Mouse (Mus musculus): ENCODE results near the gene Cog5. TPM values are rescaled to one million over a fixed set of nuclear protein-coding genes. Genes with fewer than 3 reads are reported as not detected.

The Cog5 gene
- polyA plus RNA-seq, 1 experiment from 2014 or later, result 33.5 TPM

GRCm38 (mm10) chr12:31712233-31712632, 57.6 kb downstream of the Cog5 start:
- WGBS, result 45% methylated on average over 5 of the region's 5 CpGs
- H3K4me3 ChIP-seq, result peak overlapping the region; percentile 37
- H3K36me3 ChIP-seq, result 0 out of 2 replicates have a peak, but pooled peaks cover 4% of the 10 kb centered on the region
- H3K27me3 ChIP-seq, result no peaks in the 10 kb centered on the region
- ATAC-seq (ENCODE audit: low FRiP score, low read depth), result no peak
- H3K27ac ChIP-seq (replicated peaks), result peak overlapping the region; percentile 42; the same call in 1 of the 2 replicates
- H3K9ac ChIP-seq (replicated peaks), result 0 out of 2 replicates have a peak overlapping the region, but pooled peaks have one; percentile 37
- peak overlapping the region; percentile 38 for H3K4me2 ChIP-seq (replicated peaks)
- no peaks in the 10 kb centered on the region for H3K4me1 ChIP-seq
- no peaks in the 10 kb centered on the region for H3K9me3 ChIP-seq

- H3K36me3 ChIP-seq, result 0 out of 2 replicates have a peak, but pooled peaks cover 4% of the 10 kb centered on the region
- ATAC-seq (ENCODE audit: low FRiP score, low read depth), result no peak
- 82% methylated on average over 4 of the region's 4 CpGs for WGBS
- H3K27ac ChIP-seq (replicated peaks), result no peak overlapping the region
- H3K9ac ChIP-seq (replicated peaks), result no peak overlapping the region
- H3K27me3 ChIP-seq, result no peaks in the 10 kb centered on the region
- H3K4me1 ChIP-seq, result no peaks in the 10 kb centered on the region
- no peak overlapping the region for H3K4me2 ChIP-seq (replicated peaks)
- H3K9me3 ChIP-seq, result no peaks in the 10 kb centered on the region
- 0 out of 2 replicates have a peak overlapping the region, but pooled peaks have one; percentile 18 for H3K4me3 ChIP-seq
Measured at GRCm38 (mm10) chr12:31712727-31713126, 58.1 kb downstream of the Cog5 start.

- Histone ChIP-seq H3K27me3 (no peaks in the 10 kb centered on the region), H3K4me3 (peak within 1 kb of the TSS; percentile 40), H3K4me1 (no peaks in the 10 kb centered on the region), H3K27ac (replicated peaks) (peak within 1 kb of the TSS; percentile 83), H3K9me3 (no peaks in the 10 kb centered on the region), H3K4me2 (replicated peaks) (peak within 1 kb of the TSS; percentile 29), H3K36me3 (0 out of 2 replicates have a peak, but pooled peaks cover 4% of the 10 kb centered on the region), H3K9ac (replicated peaks) (peak within 1 kb of the TSS; percentile 48)
- ATAC-seq (ENCODE audit: low FRiP score, low read depth), result peak; percentile 91
- 22% methylated on average over 6 of the region's 6 CpGs for WGBS
Measured at GRCm38 (mm10) chr12:31713600-31713999, 58.9 kb downstream of the Cog5 start, which contains the start of gene Gpr22. Gene Gpr22 (minus strand): TSS chr12:31713947.

GRCm38 (mm10) chr12:31714070-31714469, 59.4 kb downstream of the Cog5 start:
- Histone ChIP-seq H3K27me3 (no peaks in the 10 kb centered on the region), H3K4me3 (no peak overlapping the region), H3K9ac (replicated peaks) (no peak overlapping the region), H3K27ac (replicated peaks) (peak overlapping the region; percentile 83; the same call in 1 of the 2 replicates), H3K4me1 (no peaks in the 10 kb centered on the region), H3K9me3 (no peaks in the 10 kb centered on the region), H3K4me2 (replicated peaks) (peak overlapping the region; percentile 29; the same call in 1 of the 2 replicates), H3K36me3 (0 out of 2 replicates have a peak, but pooled peaks cover 1% of the 10 kb centered on the region)
- 86% methylated on average over 3 of the region's 3 CpGs for WGBS
- 0 out of 2 replicates have a peak, but pooled peaks have one; percentile 34 for ATAC-seq (ENCODE audit: low FRiP score, low read depth)

GRCm38 (mm10) chr12:31719586-31720275, 65.1 kb downstream of the Cog5 start:
- H3K27ac ChIP-seq (replicated peaks), result no peak overlapping the region
- no peaks in the 10 kb centered on the region for H3K9me3 ChIP-seq
- no peaks in the 10 kb centered on the region for H3K27me3 ChIP-seq
- H3K4me2 ChIP-seq (replicated peaks), result no peak overlapping the region
- no peak overlapping the region for H3K9ac ChIP-seq (replicated peaks)
- WGBS, result 91% methylated on average over 1 of the region's 1 CpGs
- no peaks in the 10 kb centered on the region for H3K4me1 ChIP-seq
- H3K4me3 ChIP-seq, result no peak overlapping the region
- no peaks in the 10 kb centered on the region for H3K36me3 ChIP-seq
- ATAC-seq (ENCODE audit: low FRiP score, low read depth), result no peak

- Histone ChIP-seq H3K27ac (replicated peaks) (no peak overlapping the region), H3K4me3 (no peak overlapping the region)
- 79% methylated on average over 3 of the region's 3 CpGs for WGBS
Measured at GRCm38 (mm10) chr12:31724576-31724975, 69.9 kb downstream of the Cog5 start.

GRCm38 (mm10) chr12:31725511-31726275, 71.0 kb downstream of the Cog5 start:
- H3K4me2 ChIP-seq (replicated peaks), result no peak overlapping the region
- H3K27me3 ChIP-seq, result no peaks in the 10 kb centered on the region
- H3K4me1 ChIP-seq, result no peaks in the 10 kb centered on the region
- 93% methylated on average over 12 of the region's 12 CpGs for WGBS
- no peaks in the 10 kb centered on the region for H3K36me3 ChIP-seq
- no peak overlapping the region for H3K9ac ChIP-seq (replicated peaks)
- no peak for ATAC-seq (ENCODE audit: low FRiP score, low read depth)
- H3K4me3 ChIP-seq, result no peak overlapping the region
- H3K9me3 ChIP-seq, result no peaks in the 10 kb centered on the region
- no peak overlapping the region for H3K27ac ChIP-seq (replicated peaks)

More at GRCm38 (mm10) chr12:31724576-31724975, 69.9 kb downstream of the Cog5 start:
- Histone ChIP-seq H3K36me3 (no peaks in the 10 kb centered on the region), H3K27me3 (no peaks in the 10 kb centered on the region), H3K4me1 (no peaks in the 10 kb centered on the region), H3K4me2 (replicated peaks) (no peak overlapping the region), H3K9me3 (no peaks in the 10 kb centered on the region), H3K9ac (replicated peaks) (no peak overlapping the region)
- no peak for ATAC-seq (ENCODE audit: low FRiP score, low read depth)

GRCm38 (mm10) chr12:31726707-31727106, 72.0 kb downstream of the Cog5 start:
- Histone ChIP-seq H3K4me2 (replicated peaks) (no peak overlapping the region), H3K4me3 (no peak overlapping the region), H3K27ac (replicated peaks) (no peak overlapping the region), H3K4me1 (no peaks in the 10 kb centered on the region), H3K27me3 (no peaks in the 10 kb centered on the region), H3K36me3 (no peaks in the 10 kb centered on the region), H3K9me3 (no peaks in the 10 kb centered on the region), H3K9ac (replicated peaks) (no peak overlapping the region)
- 52% methylated on average over 1 of the region's 1 CpGs for WGBS
- no peak for ATAC-seq (ENCODE audit: low FRiP score, low read depth)

GRCm38 (mm10) chr12:31730126-31730525, 75.5 kb downstream of the Cog5 start:
- Histone ChIP-seq H3K4me2 (replicated peaks) (no peak overlapping the region), H3K9me3 (no peaks in the 10 kb centered on the region), H3K4me1 (no peaks in the 10 kb centered on the region), H3K27me3 (no peaks in the 10 kb centered on the region), H3K4me3 (no peak overlapping the region), H3K36me3 (no peaks in the 10 kb centered on the region), H3K27ac (replicated peaks) (no peak overlapping the region), H3K9ac (replicated peaks) (no peak overlapping the region)
- no peak for ATAC-seq (ENCODE audit: low FRiP score, low read depth)
- 97% methylated on average over 1 of the region's 1 CpGs for WGBS

GRCm38 (mm10) chr12:31734616-31735015, 79.9 kb downstream of the Cog5 start:
- H3K27ac ChIP-seq (replicated peaks), result no peak overlapping the region
- 90% methylated on average over 2 of the region's 2 CpGs for WGBS
- no peaks in the 10 kb centered on the region for H3K9me3 ChIP-seq
- no peak for ATAC-seq (ENCODE audit: low FRiP score, low read depth)
- no peaks in the 10 kb centered on the region for H3K36me3 ChIP-seq
- no peaks in the 10 kb centered on the region for H3K27me3 ChIP-seq
- H3K4me2 ChIP-seq (replicated peaks), result no peak overlapping the region
- H3K4me1 ChIP-seq, result no peaks in the 10 kb centered on the region
- H3K9ac ChIP-seq (replicated peaks), result no peak overlapping the region
- H3K4me3 ChIP-seq, result no peak overlapping the region

- Histone ChIP-seq H3K4me2 (replicated peaks) (no peak overlapping the region), H3K27ac (replicated peaks) (no peak overlapping the region), H3K27me3 (no peaks in the 10 kb centered on the region), H3K9me3 (0 out of 2 replicates have a peak, but pooled peaks cover 4% of the 10 kb centered on the region), H3K36me3 (no peaks in the 10 kb centered on the region), H3K4me3 (no peak overlapping the region), H3K9ac (replicated peaks) (no peak overlapping the region), H3K4me1 (no peaks in the 10 kb centered on the region)
- WGBS, result 83% methylated on average over 8 of the region's 8 CpGs
- no peak for ATAC-seq (ENCODE audit: low FRiP score, low read depth)
Measured at GRCm38 (mm10) chr12:31747301-31747700, 92.6 kb downstream of the Cog5 start.

GRCm38 (mm10) chr12:31749846-31750245, 95.2 kb downstream of the Cog5 start:
- Histone ChIP-seq H3K9me3 (no peaks in the 10 kb centered on the region), H3K27me3 (no peaks in the 10 kb centered on the region), H3K4me3 (no peak overlapping the region), H3K36me3 (no peaks in the 10 kb centered on the region), H3K4me2 (replicated peaks) (no peak overlapping the region), H3K9ac (replicated peaks) (no peak overlapping the region), H3K27ac (replicated peaks) (no peak overlapping the region), H3K4me1 (no peaks in the 10 kb centered on the region)
- no peak for ATAC-seq (ENCODE audit: low FRiP score, low read depth)
- WGBS, result 94% methylated on average over 4 of the region's 4 CpGs

All from midbrain, embryonic 12.5 days (tissue).